Mouse (Mus musculus) megakaryocyte, embryonic 14.5 days (primary cell): Measurements from ENCODE around the gene Gm49395.

Source experiments
- FLI1 ChIP-seq: IDR thresholded peaks from 2 replicates; pipeline ENCODE4 v1.6.1; 2012; ENCODE audit warnings: low read length, inconsistent platforms, mixed read lengths
- GATA1 ChIP-seq: IDR thresholded peaks from 3 replicates; pipeline ENCODE4 v1.6.1; 2012; ENCODE audit warnings: mixed read lengths, low read length, inconsistent platforms, borderline replicate concordance

DNA sequence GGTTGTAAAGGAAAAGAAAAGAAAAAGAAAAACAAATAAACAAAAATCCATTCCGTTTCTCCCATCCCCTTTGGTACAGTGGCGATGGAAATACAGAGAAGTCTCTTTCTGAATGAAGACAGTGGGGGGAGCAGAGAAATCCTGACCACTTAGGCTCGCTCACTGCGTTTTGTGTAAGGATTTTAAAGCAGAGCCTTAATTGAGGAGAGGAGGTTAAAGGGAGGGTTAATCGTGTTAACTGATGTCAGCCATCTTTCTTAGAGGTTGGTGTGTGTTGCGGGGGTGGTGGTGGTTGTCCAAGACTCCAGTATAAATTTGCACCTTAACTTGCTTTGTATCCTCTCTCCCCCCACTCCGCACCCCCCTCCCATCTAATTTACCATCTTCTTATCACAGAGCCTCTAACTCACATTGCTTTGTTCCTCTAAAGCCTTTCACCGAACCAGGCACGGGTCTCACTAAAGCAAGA lies 10.7 kb downstream of the Gm49395 start:
- TF ChIP-seq GATA1, result no peak
- TF ChIP-seq FLI1, result no peak
